ENCODE assay signal across 21 mouse cellular contexts in the genomic region with DNA sequence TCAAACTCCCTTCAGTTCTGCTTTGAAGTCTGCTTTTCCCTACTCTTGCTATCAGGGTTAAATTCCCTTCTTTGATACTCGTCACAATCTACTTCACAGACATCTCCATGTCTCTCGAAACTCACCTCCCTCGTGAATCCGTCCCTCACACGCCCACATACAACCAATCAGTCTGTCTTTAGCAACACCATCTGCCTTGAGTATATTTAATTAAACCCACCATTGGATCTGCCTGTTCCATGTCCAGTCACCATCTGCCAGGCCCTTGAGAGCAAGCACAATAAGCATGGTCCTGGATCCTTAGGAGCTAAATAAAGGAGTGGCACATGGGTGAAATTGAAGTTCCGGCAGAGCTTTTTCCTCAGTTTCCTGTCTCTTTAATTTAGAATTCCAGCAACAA. TPM values are rescaled to one million over a fixed set of nuclear protein-coding genes. Genes with fewer than 3 reads are reported as not detected.
DNase-seq lines count a peak whose midpoint lies in the region; ATAC-seq and TF ChIP-seq lines count a peak whose summit lies in the region.
"Had no signal": no experiment of that assay in that cellular context is flagged by ENCODE, and none has a peak within 500 bp of the region (broad histone marks: within the 10 kb centered on the region; RNA-seq: fewer than 3 reads in every experiment).

No protein-coding gene starts in this region.

- TF ChIP-seq CTCF in layer of hippocampus, adult 2 months (conservative IDR thresholded peaks at IDR 0.05): no peak

- ATAC-seq in frontal cortex, adult (ENCODE audit: low TSS enrichment): peak; percentile 82
- ATAC-seq: liver, postnatal 0 days had no signal

- no peak overlapping the region for H3K4me3 ChIP-seq in layer of hippocampus, adult 2 months
- H3K4me3 ChIP-seq: embryonic facial prominence, embryonic 10.5 days; heart, embryonic 13.5 days; limb, embryonic 10.5 days; myocyte had no signal

- no peak overlapping the region for H3K27ac ChIP-seq in layer of hippocampus, adult 2 months
- H3K27ac ChIP-seq: embryonic facial prominence, embryonic 10.5 days; heart, embryonic 13.5 days; limb, embryonic 10.5 days had no signal

- no peak for DNase-seq in frontal cortex, postnatal 25 days (ENCODE audit: low spot score in 2 of 2)
- peak; percentile 17 to 46 for DNase-seq in layer of hippocampus, adult 2 months (ENCODE audit: low spot score in 2 of 2)
- DNase-seq in layer of hippocampus, adult 9-10 months (ENCODE audit: low spot score): no peak
- DNase-seq in right cerebral cortex, adult 18-20 months: peak; percentile 28
- no peak for DNase-seq in right cerebral cortex, postnatal 25 days
- no peak for DNase-seq in spleen, postnatal 14 days (ENCODE audit: low spot score in 2 of 2)
- DNase-seq: adrenal gland, postnatal 14 days; cerebellum, adult 11-12 months; kidney, adult 11 months; liver, postnatal 0 days; lung, postnatal 10 days; midbrain, embryonic 14.5 days; thymus, adult 18-20 months; thymus, postnatal 4 days had no signal

RNA-seq across cellular contexts. Expression of gene Prkaa2, which starts 11.4 kb away (rescaled TPM):
- 10 to 100 TPM; 16.6 to 18.0 TPM for total RNA-seq in layer of hippocampus, adult 2 months (2021)
- total RNA-seq: MEL had no signal

RNA-seq across cellular contexts. Expression of gene Plpp3, which starts 36.1 kb away (rescaled TPM):
- total RNA-seq in layer of hippocampus, adult 2 months (2021): 100 to 1,000 TPM; 197 to 198 TPM
- total RNA-seq: megakaryocyte progenitor cell, adult 5-6 weeks; MEL had no signal

Comparison
In these comparisons a context has a peak if more than half of its experiments do, and no peak if none do; other contexts are left out.
1. DNase-seq: peak in layer of hippocampus, adult 2 months (2 of 2) and right cerebral cortex, adult 18-20 months (single experiment); none in frontal cortex, postnatal 25 days (0 of 2), layer of hippocampus, adult 9-10 months (single experiment), right cerebral cortex, postnatal 25 days (single experiment) and spleen, postnatal 14 days (0 of 2).